Mouse (Mus musculus) small intestine, adult 2 months (tissue): Measurements from ENCODE around the gene Traf2. TPM values are rescaled to one million over a fixed set of nuclear protein-coding genes. Genes with fewer than 3 reads are reported as not detected.
A peak's percentile ranks its signal among the peaks of the same experiment; 100 is the strongest.
"Not testable (repeated sequence)": the region's sequence is repeated elsewhere in the genome, so short reads cannot be mapped to it uniquely, and the experiment has no call there.

Source experiments
- H3K27ac ChIP-seq: fragments of 200-500 bp; 2 replicates; pipeline ENCODE4 v1.5.1; 2012; ENCODE audit warnings: low read depth, low read length, control low read depth, inconsistent platforms; ENCODE audit not compliant: insufficient read depth
- H3K27me3 ChIP-seq: fragments of 200-500 bp; 2 replicates; pipeline ENCODE4 v1.6.1; 2012; ENCODE audit warnings: mild to moderate bottlenecking, moderate library complexity, low read length, inconsistent platforms; ENCODE audit not compliant: control insufficient read depth, insufficient read depth
- H3K36me3 ChIP-seq: fragments of 200-500 bp; 2 replicates; pipeline ENCODE4 v1.6.1; 2012; ENCODE audit warnings: mild to moderate bottlenecking, low read length, control low read depth, inconsistent platforms; ENCODE audit not compliant: control insufficient read depth, insufficient read depth
- H3K4me1 ChIP-seq: fragments of 200-500 bp; 2 replicates; pipeline ENCODE4 v1.6.1; 2012; ENCODE audit warnings: low read length, inconsistent platforms, mixed read lengths; ENCODE audit not compliant: control insufficient read depth, insufficient read depth, insufficient read length
- H3K4me3 ChIP-seq: fragments of 200-500 bp; 2 replicates; pipeline ENCODE4 v1.5.1; 2012; ENCODE audit warnings: low read depth, mild to moderate bottlenecking, control low read depth, inconsistent platforms, low read length, moderate library complexity
- CTCF ChIP-seq: fragments of 200-500 bp; IDR thresholded peaks from 2 replicates; pipeline ENCODE4 v1.5.1; 2012; ENCODE audit warnings: low read depth, mild to moderate bottlenecking, control low read depth, inconsistent platforms, low read length, moderate library complexity, mixed read lengths; ENCODE audit not compliant: insufficient replicate concordance, insufficient read length; ENCODE audit errors: extremely low read depth
- POLR2A ChIP-seq: fragments of 200-500 bp; IDR thresholded peaks from 2 replicates; pipeline ENCODE4 v1.6.1; 2012; ENCODE audit warnings: low read depth, mild to moderate bottlenecking, control low read depth, inconsistent platforms, low read length, moderate library complexity
- WGBS: fragments of 180-500 bp; shearing (Covaris S2); methylation state at CpG from one replicate; pipeline ENCODE4 v1.1.7; 2018; 5-methylcytosine and 5-hydroxymethylcytosine counted together
- polyA plus RNA-seq: library from polyadenylated mRNA; depleted of rRNA; stranded (reverse); fragments of >200 nt; gene quantifications from 2 replicates; pipeline ENCODE4 v1.2.3, GENCODE M21; 2012

Gene Traf2
- polyA plus RNA-seq, 1 experiment: 13.7 TPM

DNA sequence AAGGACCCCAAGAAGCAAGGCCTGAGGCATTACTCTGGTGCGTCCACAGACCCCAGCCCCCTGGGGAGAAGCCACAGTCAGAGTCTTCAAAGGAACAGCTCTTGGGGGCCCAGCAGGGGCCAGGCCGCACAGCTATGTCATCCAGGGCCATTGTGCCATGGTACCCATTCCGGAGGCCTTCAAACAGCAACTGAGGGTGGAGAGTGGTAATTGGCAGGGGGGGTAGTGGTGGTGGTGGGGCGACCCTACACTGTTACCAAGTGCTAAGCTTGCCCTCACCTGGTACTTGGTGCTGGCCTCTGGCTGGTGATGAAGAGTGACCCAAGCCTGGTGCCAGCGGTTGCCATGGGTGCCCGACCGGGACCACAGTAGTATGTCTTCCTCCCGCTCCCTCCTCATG is 19.0 kb upstream of the Traf2 start:
- peaks cover 53% of the 10 kb centered on the region for H3K4me1 ChIP-seq
- WGBS: 93% methylated on average over 8 of the region's 8 CpGs
- TF ChIP-seq CTCF (no peak), POLR2A (no peak)
- no peak overlapping the region for H3K27ac ChIP-seq
- no peak overlapping the region for H3K4me3 ChIP-seq
- H3K27me3 ChIP-seq: no peaks in the 10 kb centered on the region
- H3K36me3 ChIP-seq: peaks cover 37% of the 10 kb centered on the region

DNA sequence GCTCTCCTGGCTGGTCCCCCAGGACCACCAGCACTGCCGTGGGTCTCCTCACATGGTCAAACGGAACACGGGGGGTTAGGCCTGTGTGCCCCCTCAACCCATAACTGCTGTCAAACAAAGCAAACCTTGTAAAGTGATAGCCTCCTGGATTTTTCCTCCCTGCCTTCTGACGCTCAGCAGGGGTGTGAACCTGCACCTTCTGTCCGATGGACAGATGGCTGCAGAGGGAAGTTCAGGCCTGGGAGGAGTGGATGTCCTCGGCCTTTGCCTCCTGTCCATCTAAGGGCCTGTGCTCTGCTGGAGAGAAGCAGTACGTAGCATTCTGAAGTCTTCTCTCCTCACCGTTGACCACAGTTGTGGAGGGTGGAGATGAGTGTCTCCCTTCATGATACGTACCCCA is 15.2 kb upstream of the Traf2 start:
- Histone ChIP-seq H3K4me3 (no peak overlapping the region), H3K27ac (peak overlapping the region; percentile 52), H3K36me3 (peaks cover 46% of the 10 kb centered on the region), H3K27me3 (no peaks in the 10 kb centered on the region), H3K4me1 (peaks cover 30% of the 10 kb centered on the region)
- 79% methylated on average over 9 of the region's 9 CpGs for WGBS
- TF ChIP-seq POLR2A (no peak), CTCF (no peak)

DNA sequence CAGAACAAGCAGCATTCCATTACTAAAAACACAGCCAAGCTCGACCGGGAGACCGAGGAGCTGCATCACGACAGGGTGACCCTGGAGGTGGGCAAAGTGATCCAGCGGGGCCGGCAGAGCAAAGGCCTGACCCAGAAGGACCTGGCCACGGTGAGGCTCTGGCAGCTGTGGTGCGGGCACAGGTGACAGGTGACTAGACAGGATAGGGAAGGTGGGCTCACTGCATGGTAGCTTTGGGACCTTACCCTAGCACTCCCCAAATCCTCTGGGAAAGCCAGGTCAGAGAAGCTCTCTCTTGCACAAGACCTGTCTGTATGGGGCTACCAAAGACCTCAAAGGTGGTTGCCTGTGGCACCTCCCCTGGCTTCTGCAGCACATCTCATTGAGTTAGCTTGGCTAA is 13.8 kb upstream of the Traf2 start:
- Histone ChIP-seq H3K4me1 (peaks cover 32% of the 10 kb centered on the region), H3K4me3 (no peak overlapping the region), H3K27ac (no peak overlapping the region), H3K27me3 (no peaks in the 10 kb centered on the region), H3K36me3 (peaks cover 45% of the 10 kb centered on the region)
- no peak for TF ChIP-seq CTCF
- no peak for TF ChIP-seq POLR2A
- WGBS: 90% methylated on average over 8 of the region's 8 CpGs

DNA sequence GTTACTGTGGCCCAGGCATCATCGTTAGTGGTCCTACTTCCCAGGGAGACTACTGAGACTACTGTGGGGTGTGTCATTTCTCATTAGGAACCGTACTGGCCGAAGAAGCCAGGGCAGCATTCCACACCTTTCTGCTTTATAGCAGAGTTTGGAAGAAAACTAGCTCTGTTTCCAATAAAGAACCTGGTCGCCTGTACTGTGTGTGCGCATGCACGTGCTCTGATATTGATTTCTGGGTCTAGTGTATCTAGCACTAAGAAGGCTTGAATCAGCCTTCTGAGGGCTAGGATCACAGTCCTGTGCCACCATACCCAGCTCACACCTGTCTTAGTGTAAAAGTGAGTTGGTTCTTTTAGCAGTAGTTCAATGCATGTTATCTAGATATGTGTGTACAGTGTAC is 12.0 kb upstream of the Traf2 start:
- TF ChIP-seq POLR2A (no peak), CTCF (no peak)
- Histone ChIP-seq H3K4me1 (peaks cover 22% of the 10 kb centered on the region), H3K4me3 (peak overlapping the region; percentile 89; the same call in 1 of the 2 replicates), H3K36me3 (peaks cover 38% of the 10 kb centered on the region), H3K27ac (peak overlapping the region; percentile 84), H3K27me3 (no peaks in the 10 kb centered on the region)
- WGBS: 35% methylated on average over 6 of the region's 6 CpGs

DNA sequence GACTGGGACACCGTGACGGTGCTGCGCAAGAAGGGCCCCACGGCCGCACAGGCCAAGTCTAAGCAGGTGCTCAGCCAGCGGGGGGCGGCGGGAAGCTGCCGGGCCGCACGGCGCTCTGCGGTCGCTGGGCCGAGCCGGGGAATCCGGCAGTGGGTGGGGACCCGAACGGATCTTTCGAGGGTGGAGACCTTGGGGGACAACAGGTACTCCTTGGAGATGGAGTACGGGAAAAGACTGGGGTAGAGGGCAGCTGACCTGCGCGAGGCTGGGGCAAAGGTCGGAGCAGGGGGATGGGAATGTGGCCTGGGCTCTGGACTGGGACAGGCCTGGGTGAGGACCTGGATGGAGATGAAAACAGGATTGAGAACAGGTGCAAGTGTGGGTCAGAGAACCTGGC is 11.2 kb upstream of the Traf2 start:
- H3K27me3 ChIP-seq: no peaks in the 10 kb centered on the region
- WGBS: under 1% methylated on average over 24 of the region's 24 CpGs
- peaks cover 30% of the 10 kb centered on the region for H3K36me3 ChIP-seq
- peak overlapping the region; percentile 84 for H3K27ac ChIP-seq
- peaks cover 15% of the 10 kb centered on the region for H3K4me1 ChIP-seq
- TF ChIP-seq CTCF (no peak), POLR2A (no peak)
- peak overlapping the region; percentile 89 for H3K4me3 ChIP-seq

DNA sequence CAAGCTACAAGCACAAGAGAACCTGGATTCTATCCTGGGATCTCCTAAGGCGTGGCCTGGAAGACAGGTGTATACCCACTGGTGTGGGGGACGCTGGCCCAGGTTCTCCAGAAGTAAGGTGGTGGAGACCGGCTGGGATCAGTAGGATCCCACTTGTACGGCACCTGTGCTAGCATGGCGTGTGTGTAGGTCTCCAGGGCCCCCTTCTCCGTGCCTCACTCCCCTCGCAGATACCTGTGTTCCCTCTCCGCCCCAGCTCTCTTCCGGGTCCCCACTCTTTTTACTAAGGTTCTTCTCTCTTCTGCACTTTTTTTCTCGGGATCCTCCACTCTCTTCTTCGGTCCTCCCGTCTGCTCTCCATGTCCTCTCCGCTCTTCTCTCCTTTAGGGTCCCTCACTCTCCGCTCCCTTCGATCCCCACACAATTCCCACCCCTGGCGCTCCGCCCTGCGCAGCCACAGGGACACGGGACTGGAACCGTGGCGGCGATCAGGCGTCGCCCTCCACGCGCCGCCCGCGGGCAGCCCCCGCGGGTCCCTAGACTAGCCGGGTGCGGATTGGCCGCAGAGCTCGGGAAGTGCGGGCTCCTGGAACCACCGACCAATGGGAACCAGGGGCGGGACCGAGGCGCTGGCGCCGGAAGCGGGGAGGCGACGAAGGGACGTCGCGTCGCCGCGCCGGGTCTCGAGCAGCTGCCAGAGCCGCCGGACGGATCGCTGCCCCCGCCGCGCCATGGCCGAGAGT is 10.7 kb upstream of the Traf2 start, which contains the start of gene Edf1:
Edf1 (plus strand) TSS at position 627 of the 743 bp plus-strand sequence.
- TF ChIP-seq CTCF (no peak), POLR2A (peak; percentile 86)
- Histone ChIP-seq H3K4me3 (peak within 1 kb of the TSS; percentile 89), H3K4me1 (peaks cover 12% of the 10 kb centered on the region), H3K27me3 (no peaks in the 10 kb centered on the region), H3K36me3 (peaks cover 25% of the 10 kb centered on the region), H3K27ac (peak within 1 kb of the TSS; percentile 84)
- under 1% methylated on average over 61 of the region's 61 CpGs for WGBS

DNA sequence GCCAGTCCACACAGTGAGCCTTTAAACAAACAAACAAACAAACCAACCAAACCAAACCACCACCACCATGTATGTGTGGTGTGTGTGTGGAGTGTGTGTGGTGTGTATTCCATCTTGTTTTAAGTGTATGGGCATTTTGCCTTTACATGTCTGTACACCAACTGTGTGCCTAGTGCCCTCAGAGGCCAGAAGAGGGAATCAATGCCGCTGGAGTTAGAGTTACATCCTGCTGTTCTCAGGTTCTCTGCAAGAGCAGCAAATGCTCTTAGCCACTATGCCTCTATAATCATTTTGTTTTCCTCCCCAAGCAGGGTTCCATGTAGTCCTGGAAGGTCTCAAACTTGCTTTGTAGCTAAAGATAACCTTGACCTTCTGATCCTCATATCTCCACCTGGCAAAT is 9.6 kb upstream of the Traf2 start:
- Histone ChIP-seq H3K4me1 (peaks cover 2% of the 10 kb centered on the region; the same call in 1 of the 2 replicates), H3K27me3 (no peaks in the 10 kb centered on the region), H3K36me3 (peaks cover 15% of the 10 kb centered on the region), H3K4me3 (no peak overlapping the region), H3K27ac (no peak overlapping the region)
- 48% methylated on average over 1 of the region's 1 CpGs for WGBS
- TF ChIP-seq POLR2A (no peak), CTCF (no peak)

DNA sequence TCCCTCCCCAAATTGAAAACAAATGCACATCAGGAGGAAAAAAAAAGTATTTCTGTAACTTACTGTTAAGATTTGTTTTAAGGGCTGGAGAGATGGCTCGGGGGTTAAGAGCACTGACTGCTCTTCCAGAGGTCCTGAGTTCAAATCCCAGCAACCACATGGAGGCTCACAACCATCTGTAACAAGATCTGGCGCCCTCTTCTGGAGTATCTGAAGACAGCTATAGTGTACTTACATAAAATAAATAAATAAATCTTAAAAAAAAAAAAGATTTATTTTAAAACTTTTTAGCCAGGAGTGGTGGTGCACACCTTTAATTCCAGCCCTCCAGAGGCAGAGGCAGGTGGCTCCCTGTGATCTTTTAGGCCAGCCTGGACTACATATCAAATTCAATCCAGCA is 8.7 kb upstream of the Traf2 start:
- not testable (repeated sequence) for H3K36me3 ChIP-seq, H3K4me3 ChIP-seq, H3K27me3 ChIP-seq, H3K27ac ChIP-seq, H3K4me1 ChIP-seq
- WGBS: 69% methylated on average over 2 of the region's 2 CpGs

DNA sequence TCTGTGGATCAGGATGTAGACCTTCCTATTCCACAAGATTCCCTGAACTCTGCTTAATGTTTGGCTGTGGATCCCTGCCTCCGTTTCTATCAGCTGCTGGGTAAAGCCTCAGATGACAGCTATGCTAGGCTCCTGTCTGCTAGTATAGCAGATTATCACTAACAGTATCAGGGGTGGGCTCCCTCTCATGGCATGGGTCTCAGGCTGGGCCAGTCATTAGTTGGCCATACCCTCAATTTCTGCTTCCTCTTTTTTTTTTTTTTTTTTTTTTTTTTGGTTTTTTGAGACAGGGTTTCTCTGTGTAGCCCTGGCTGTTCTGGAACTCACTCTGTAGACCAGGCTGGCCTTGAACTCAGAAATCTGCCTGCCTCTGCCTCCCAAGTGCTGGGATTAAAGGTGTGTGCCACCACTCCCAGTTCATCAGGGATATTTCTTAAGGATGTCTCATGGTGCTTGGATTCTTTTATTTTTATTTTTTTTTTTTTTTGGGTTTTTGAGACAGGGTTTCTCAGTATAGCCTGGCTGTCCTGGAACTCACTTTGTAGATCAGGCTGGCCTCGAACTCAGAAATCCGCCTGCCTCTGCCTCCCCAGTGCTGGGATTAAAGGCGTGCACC is 6.5 kb upstream of the Traf2 start:
- WGBS: 89% methylated on average over 4 of the region's 4 CpGs
- not testable (repeated sequence) for H3K4me3 ChIP-seq, H3K36me3 ChIP-seq, H3K27ac ChIP-seq, H3K27me3 ChIP-seq
- H3K4me1 ChIP-seq: peaks cover 16% of the 10 kb centered on the region; the same call in 1 of the 2 replicates
